Mouse (Mus musculus): ENCODE measurements around the gene Lrrc8d. TPM values are rescaled to one million over a fixed set of nuclear protein-coding genes. Genes with fewer than 3 reads are reported as not detected.

The Lrrc8d gene
- polyA plus RNA-seq, 1 experiment: not detected

- no peak for TF ChIP-seq GATA1 (IDR thresholded peaks at IDR 0.05; ENCODE audit: low read length)
Measured at GRCm38 (mm10) chr5:105776978-105777593, 77.3 kb downstream of the Lrrc8d start.

- no peak for TF ChIP-seq GATA1 (IDR thresholded peaks at IDR 0.05; ENCODE audit: low read length)
Measured at GRCm38 (mm10) chr5:105777645-105778044, 77.9 kb downstream of the Lrrc8d start.

GRCm38 (mm10) chr5:105778189-105778588 is 78.4 kb downstream of the Lrrc8d start:
- TF ChIP-seq GATA1 (IDR thresholded peaks at IDR 0.05; ENCODE audit: low read length): no peak

GRCm38 (mm10) chr5:105778723-105779122 is 79.0 kb downstream of the Lrrc8d start:
- TF ChIP-seq GATA1 (IDR thresholded peaks at IDR 0.05; ENCODE audit: low read length): no peak

- TF ChIP-seq GATA1 (IDR thresholded peaks at IDR 0.05; ENCODE audit: low read length): no peak
Measured at GRCm38 (mm10) chr5:105779331-105779730, 79.6 kb downstream of the Lrrc8d start.

- no peak for TF ChIP-seq GATA1 (IDR thresholded peaks at IDR 0.05; ENCODE audit: low read length)
Measured at GRCm38 (mm10) chr5:105783848-105784247, 84.1 kb downstream of the Lrrc8d start.

- TF ChIP-seq GATA1 (IDR thresholded peaks at IDR 0.05; ENCODE audit: low read length): no peak
Measured at GRCm38 (mm10) chr5:105784724-105785123, 85.0 kb downstream of the Lrrc8d start.

- TF ChIP-seq GATA1 (IDR thresholded peaks at IDR 0.05; ENCODE audit: low read length): no peak
Measured at GRCm38 (mm10) chr5:105787577-105787976, 87.8 kb downstream of the Lrrc8d start.

GRCm38 (mm10) chr5:105789801-105790200 is 90.0 kb downstream of the Lrrc8d start:
- TF ChIP-seq GATA1 (IDR thresholded peaks at IDR 0.05; ENCODE audit: low read length): no peak

GRCm38 (mm10) chr5:105792331-105792801 is 92.6 kb downstream of the Lrrc8d start:
- no peak for TF ChIP-seq GATA1 (IDR thresholded peaks at IDR 0.05; ENCODE audit: low read length)

- TF ChIP-seq GATA1 (IDR thresholded peaks at IDR 0.05; ENCODE audit: low read length): no peak
Measured at GRCm38 (mm10) chr5:105792853-105793547, 93.2 kb downstream of the Lrrc8d start.

GRCm38 (mm10) chr5:105793548-105793940 is 93.8 kb downstream of the Lrrc8d start:
- TF ChIP-seq GATA1 (IDR thresholded peaks at IDR 0.05; ENCODE audit: low read length): no peak

GRCm38 (mm10) chr5:105798421-105798820 is 98.7 kb downstream of the Lrrc8d start:
- no peak for TF ChIP-seq GATA1 (IDR thresholded peaks at IDR 0.05; ENCODE audit: low read length)

- no peak for TF ChIP-seq GATA1 (IDR thresholded peaks at IDR 0.05; ENCODE audit: low read length)
Measured at GRCm38 (mm10) chr5:105799850-105800635, 100.3 kb downstream of the Lrrc8d start.

- TF ChIP-seq GATA1 (IDR thresholded peaks at IDR 0.05; ENCODE audit: low read length): no peak
Measured at GRCm38 (mm10) chr5:105801031-105801529, 101.3 kb downstream of the Lrrc8d start.

GRCm38 (mm10) chr5:105805955-105806354 is 106.2 kb downstream of the Lrrc8d start:
- no peak for TF ChIP-seq GATA1 (IDR thresholded peaks at IDR 0.05; ENCODE audit: low read length)
